Mouse (Mus musculus) spleen, adult 18-20 months (tissue): Measurements from ENCODE around the gene Gm11563.
"Not testable (repeated sequence)": the region's sequence is repeated elsewhere in the genome, so short reads cannot be mapped to it uniquely, and the experiment has no call there.

ENCODE experiments used
- DNase-seq, 2 experiments: peaks; one replicate each; pipeline ENCODE4 v3.0.0; 2022; ENCODE audit warnings: mixed read lengths in 2 of 2

The Gm11563 gene

GRCm38 (mm10) chr11:99658467-99659010 lies at the start of gene Gm11563:
Gene Gm11563, minus strand, starts transcription at chr11:99658960.
- DNase-seq, result not testable (repeated sequence)

- no peak for DNase-seq
Measured at GRCm38 (mm10) chr11:99690463-99690862, 31.7 kb upstream of the Gm11563 start, which contains the start of gene Gm14190. Gene Gm14190, minus strand, starts transcription at chr11:99690740.

- not testable (repeated sequence) for DNase-seq
Measured at GRCm38 (mm10) chr11:99685235-99685634, 26.5 kb upstream of the Gm11563 start.

GRCm38 (mm10) chr11:99683481-99683880 lies 24.7 kb upstream of the Gm11563 start:
- no peak for DNase-seq

- no peak for DNase-seq
Measured at GRCm38 (mm10) chr11:99665860-99666259, 7.1 kb upstream of the Gm11563 start, which contains the start of gene Krtap4-6. Gene Krtap4-6, minus strand, starts transcription at chr11:99665960.

GRCm38 (mm10) chr11:99662802-99663201 lies 4.0 kb upstream of the Gm11563 start:
- DNase-seq, result no peak

GRCm38 (mm10) chr11:99659256-99659655 lies 496 bp upstream of the Gm11563 start:
- DNase-seq, result no peak

GRCm38 (mm10) chr11:99657051-99657450 lies 1.7 kb downstream of the Gm11563 start:
- DNase-seq, result no peak

GRCm38 (mm10) chr11:99650136-99650535 lies 8.6 kb downstream of the Gm11563 start, which contains the start of gene Gm11555:
Gene Gm11555, minus strand, starts transcription at chr11:99650236.
- DNase-seq, result no peak

- DNase-seq, result no peak
Measured at GRCm38 (mm10) chr11:99646444-99646843, 12.3 kb downstream of the Gm11563 start.

GRCm38 (mm10) chr11:99644351-99644750 lies 14.4 kb downstream of the Gm11563 start:
- no peak for DNase-seq

GRCm38 (mm10) chr11:99643635-99644139 lies 15.1 kb downstream of the Gm11563 start, which contains the start of gene Krtap4-7:
Gene Krtap4-7, minus strand, starts transcription at chr11:99644089.
- not testable (repeated sequence) for DNase-seq

- no peak for DNase-seq
Measured at GRCm38 (mm10) chr11:99640926-99641325, 17.8 kb downstream of the Gm11563 start.

- DNase-seq, result no peak
Measured at GRCm38 (mm10) chr11:99637086-99637485, 21.7 kb downstream of the Gm11563 start.

- DNase-seq, result no peak
Measured at GRCm38 (mm10) chr11:99634653-99635134, 24.1 kb downstream of the Gm11563 start, which contains the start of gene Krtap4-2. Gene Krtap4-2, minus strand, starts transcription at chr11:99635084.

- no peak for DNase-seq
Measured at GRCm38 (mm10) chr11:99633293-99633692, 25.5 kb downstream of the Gm11563 start.

- no peak for DNase-seq
Measured at GRCm38 (mm10) chr11:99630890-99631289, 27.9 kb downstream of the Gm11563 start.

GRCm38 (mm10) chr11:99628138-99628537 lies 30.6 kb downstream of the Gm11563 start, which contains the start of gene Krtap4-1:
Gene Krtap4-1, minus strand, starts transcription at chr11:99628238.
- no peak for DNase-seq

GRCm38 (mm10) chr11:99620335-99620734 lies 38.4 kb downstream of the Gm11563 start, which contains the start of gene Gm11562:
Gene Gm11562, minus strand, starts transcription at chr11:99620435.
- no peak for DNase-seq

- no peak for DNase-seq
Measured at GRCm38 (mm10) chr11:99614796-99615363, 43.9 kb downstream of the Gm11563 start, which contains the start of gene Krtap2-4. Gene Krtap2-4, minus strand, starts transcription at chr11:99614846.

- not testable (repeated sequence) for DNase-seq
Measured at GRCm38 (mm10) chr11:99610089-99610488, 48.7 kb downstream of the Gm11563 start, which contains the start of gene Gm11937. Gene Gm11937, minus strand, starts transcription at chr11:99610189.

- DNase-seq, result no peak
Measured at GRCm38 (mm10) chr11:99609126-99609525, 49.6 kb downstream of the Gm11563 start.
